Mouse (Mus musculus): Measurements from ENCODE around the gene Lgr4.

- no peak for TF ChIP-seq POLR2A (IDR thresholded peaks at IDR 0.05; ENCODE audit: extremely low read depth, insufficient read depth, low read length)
- TF ChIP-seq CTCF (IDR thresholded peaks at IDR 0.05; ENCODE audit: low read depth, low read length) = no peak
Observed at GRCm38 (mm10) chr2:109926984-109927383, 9.5 kb downstream of the Lgr4 start.

Measured in liver, adult 2 months (tissue).